Mouse (Mus musculus) limb, embryonic 13.5 days (tissue): ENCODE measurements at regions not wholly inside any gene's neighbourhood (a gene's known extent, or its start where the extent isn't known, plus 50 kb on each side); places are given as distances from the start of the nearest gene placed in this dataset.

Source experiments
- ATAC-seq: fragments of 200-750 bp; cut with Nextera tagmentation; 2 replicates; pipeline ENCODE4 v1.8.0; 2017; ENCODE audit warnings: low read depth, moderate number of reproducible peaks, moderate TSS enrichment; ENCODE audit not compliant: low FRiP score
- H3K27ac ChIP-seq: fragments of 300-500 bp; sonication (generic); 2 replicates; pipeline ENCODE4 v1.5.1; 2015; ENCODE audit warnings: inconsistent platforms, mild to moderate bottlenecking, moderate library complexity
- H3K27me3 ChIP-seq: fragments of 300-500 bp; sonication (generic); 2 replicates; pipeline ENCODE4 v1.6.1; 2015; ENCODE audit warnings: mild to moderate bottlenecking, inconsistent platforms
- H3K36me3 ChIP-seq: fragments of 300-500 bp; sonication (generic); 2 replicates; pipeline ENCODE4 v1.6.1; 2015; ENCODE audit warnings: inconsistent platforms, mild to moderate bottlenecking, moderate library complexity
- H3K4me1 ChIP-seq: fragments of 300-500 bp; sonication (generic); 2 replicates; pipeline ENCODE4 v1.6.1; 2015; ENCODE audit warnings: inconsistent platforms
- H3K4me2 ChIP-seq: fragments of 300-500 bp; sonication (generic); replicated peaks from 2 replicates; pipeline ENCODE4 v1.6.1; 2015; ENCODE audit warnings: inconsistent platforms, mild to moderate bottlenecking, moderate library complexity
- H3K4me3 ChIP-seq: fragments of 300-500 bp; sonication (generic); 2 replicates; pipeline ENCODE4 v1.5.1; 2015; ENCODE audit warnings: moderate library complexity, mild to moderate bottlenecking, inconsistent platforms
- H3K9ac ChIP-seq: fragments of 300-500 bp; sonication (generic); 2 replicates; pipeline ENCODE4 v1.6.1; 2015; ENCODE audit warnings: mild to moderate bottlenecking, inconsistent platforms
- H3K9me3 ChIP-seq: fragments of 300-500 bp; sonication (generic); 2 replicates; pipeline ENCODE4 v1.6.1; 2016; ENCODE audit warnings: inconsistent platforms
- WGBS: fragments of 180-500 bp; shearing (Covaris S2); methylation state at CpG from one replicate; pipeline ENCODE4 v1.1.7; 2015; 5-methylcytosine and 5-hydroxymethylcytosine counted together

GRCm38 (mm10) chr13:30484527-30485185, 60.5 kb downstream of the Uqcrfs1 start:
- H3K27ac ChIP-seq, result peak overlapping the region; percentile 80

GRCm38 (mm10) chr13:30479128-30479666, 66.0 kb downstream of the Uqcrfs1 start:
- Histone ChIP-seq H3K9ac (no peak overlapping the region), H3K4me1 (no peaks in the 10 kb centered on the region), H3K27me3 (no peaks in the 10 kb centered on the region), H3K27ac (no peak overlapping the region), H3K4me3 (no peak overlapping the region), H3K36me3 (no peaks in the 10 kb centered on the region), H3K9me3 (0 out of 2 replicates have a peak, but pooled peaks cover 3% of the 10 kb centered on the region), H3K4me2 (no peak overlapping the region)
- ATAC-seq, result no peak
- WGBS, result 34% methylated on average over 6 of the region's 6 CpGs

More at GRCm38 (mm10) chr13:30484527-30485185, 60.5 kb downstream of the Uqcrfs1 start:
- 23% methylated on average over 13 of the region's 13 CpGs for WGBS
- no peaks in the 10 kb centered on the region for H3K27me3 ChIP-seq
- H3K36me3 ChIP-seq, result no peaks in the 10 kb centered on the region
- H3K4me1 ChIP-seq, result peaks cover 8% of the 10 kb centered on the region; the same call in 1 of the 2 replicates
- H3K4me3 ChIP-seq, result no peak overlapping the region
- ATAC-seq, result peak; percentile 69; the same call in 1 of the 2 replicates
- no peaks in the 10 kb centered on the region for H3K9me3 ChIP-seq
- H3K9ac ChIP-seq, result no peak overlapping the region
- peak overlapping the region; percentile 38 for H3K4me2 ChIP-seq

GRCm38 (mm10) chr13:30478556-30478955, 66.6 kb downstream of the Uqcrfs1 start:
- Histone ChIP-seq H3K9me3 (0 out of 2 replicates have a peak, but pooled peaks cover 3% of the 10 kb centered on the region), H3K27ac (no peak overlapping the region), H3K9ac (no peak overlapping the region), H3K4me3 (no peak overlapping the region), H3K4me2 (no peak overlapping the region), H3K4me1 (no peaks in the 10 kb centered on the region), H3K27me3 (no peaks in the 10 kb centered on the region), H3K36me3 (no peaks in the 10 kb centered on the region)
- ATAC-seq, result no peak
- whole genome bisulfite sequencing, result 56% methylated on average over 2 of the region's 2 CpGs

GRCm38 (mm10) chr13:30471300-30471699, 73.9 kb downstream of the Uqcrfs1 start:
- Histone ChIP-seq H3K9ac (no peak overlapping the region), H3K27me3 (no peaks in the 10 kb centered on the region), H3K9me3 (no peaks in the 10 kb centered on the region), H3K4me3 (no peak overlapping the region), H3K4me2 (no peak overlapping the region), H3K36me3 (no peaks in the 10 kb centered on the region), H3K4me1 (no peaks in the 10 kb centered on the region), H3K27ac (no peak overlapping the region)
- peak; percentile 32; the same call in 1 of the 2 replicates for ATAC-seq
- WGBS, result 75% methylated on average over 5 of the region's 5 CpGs

GRCm38 (mm10) chr13:30467104-30467503, 78.1 kb downstream of the Uqcrfs1 start:
- ATAC-seq, result no peak
- H3K36me3 ChIP-seq, result no peaks in the 10 kb centered on the region
- no peak overlapping the region for H3K27ac ChIP-seq
- no peaks in the 10 kb centered on the region for H3K27me3 ChIP-seq
- H3K4me1 ChIP-seq, result no peaks in the 10 kb centered on the region
- no peak overlapping the region for H3K9ac ChIP-seq
- H3K4me2 ChIP-seq, result no peak overlapping the region
- 81% methylated on average over 1 of the region's 1 CpGs for WGBS
- H3K4me3 ChIP-seq, result no peak overlapping the region
- H3K9me3 ChIP-seq, result no peaks in the 10 kb centered on the region

GRCm38 (mm10) chr13:30465439-30465838, 79.7 kb downstream of the Uqcrfs1 start:
- no peaks in the 10 kb centered on the region for H3K36me3 ChIP-seq
- H3K4me3 ChIP-seq, result no peak overlapping the region
- no peak overlapping the region for H3K9ac ChIP-seq
- H3K4me1 ChIP-seq, result no peaks in the 10 kb centered on the region
- H3K27ac ChIP-seq, result no peak overlapping the region
- H3K27me3 ChIP-seq, result no peaks in the 10 kb centered on the region
- no peak overlapping the region for H3K4me2 ChIP-seq
- no peaks in the 10 kb centered on the region for H3K9me3 ChIP-seq
- 65% methylated on average over 5 of the region's 5 CpGs for WGBS
- ATAC-seq, result no peak

- ATAC-seq, result no peak
- H3K9me3 ChIP-seq, result no peaks in the 10 kb centered on the region
- H3K9ac ChIP-seq, result no peak overlapping the region
- H3K36me3 ChIP-seq, result no peaks in the 10 kb centered on the region
- no peaks in the 10 kb centered on the region for H3K27me3 ChIP-seq
- H3K4me2 ChIP-seq, result no peak overlapping the region
- no peak overlapping the region for H3K4me3 ChIP-seq
- WGBS, result 63% methylated on average over 8 of the region's 8 CpGs
- H3K27ac ChIP-seq, result no peak overlapping the region
- H3K4me1 ChIP-seq, result peaks cover 4% of the 10 kb centered on the region; the same call in 1 of the 2 replicates
Observed at GRCm38 (mm10) chr13:30455278-30455681, 89.9 kb downstream of the Uqcrfs1 start.

GRCm38 (mm10) chr13:30452126-30452525, 93.0 kb downstream of the Uqcrfs1 start:
- Histone ChIP-seq H3K4me2 (no peak overlapping the region), H3K9ac (no peak overlapping the region), H3K27ac (no peak overlapping the region), H3K27me3 (no peaks in the 10 kb centered on the region), H3K36me3 (no peaks in the 10 kb centered on the region), H3K4me3 (no peak overlapping the region), H3K9me3 (no peaks in the 10 kb centered on the region), H3K4me1 (peaks cover 4% of the 10 kb centered on the region; the same call in 1 of the 2 replicates)
- no peak for ATAC-seq
- 60% methylated on average over 2 of the region's 2 CpGs for WGBS

- Histone ChIP-seq H3K4me3 (no peak overlapping the region), H3K4me1 (peaks cover 4% of the 10 kb centered on the region; the same call in 1 of the 2 replicates), H3K9me3 (no peaks in the 10 kb centered on the region), H3K36me3 (no peaks in the 10 kb centered on the region), H3K4me2 (no peak overlapping the region), H3K27me3 (no peaks in the 10 kb centered on the region), H3K27ac (no peak overlapping the region), H3K9ac (no peak overlapping the region)
- 89% methylated on average over 4 of the region's 4 CpGs for WGBS
- no peak for ATAC-seq
Observed at GRCm38 (mm10) chr13:30448895-30449294, 96.3 kb downstream of the Uqcrfs1 start.
